Mouse (Mus musculus) MEL (cell line): Measurements from ENCODE around the gene Ctdnep1. TPM values are rescaled to one million over a fixed set of nuclear protein-coding genes. Genes with fewer than 3 reads are reported as not detected.

Experiments
- DNase-seq: peaks from one replicate; pipeline ENCODE4 v3.0.0; 2011; ENCODE audit warnings: low read depth, low spot score
- H3K27ac ChIP-seq: 2 replicates; pipeline ENCODE4 v1.5.1; 2012; ENCODE audit warnings: low read depth, mild to moderate bottlenecking, control low read depth, low read length, moderate library complexity; ENCODE audit not compliant: control insufficient read depth
- H3K27me3 ChIP-seq, 2 experiments: fragments of 150-350 bp in 1 of 2; sonication (generic) in 1 of 2; 2 replicates each; pipeline ENCODE4 v1.6.1; 2012; ENCODE audit warnings: low read length in 2 of 2, mild to moderate bottlenecking in 2 of 2, improper control_type of control experiment in 1 of 2, moderate library complexity in 1 of 2; ENCODE audit not compliant: insufficient read depth in 2 of 2, control insufficient read depth in 1 of 2
- H3K36me3 ChIP-seq, 2 experiments: 2 replicates each; pipeline ENCODE4 v1.6.1; 2012 to 2014; ENCODE audit warnings: low read length in 2 of 2, improper control_type of control experiment in 1 of 2, inconsistent platforms in 1 of 2, mild to moderate bottlenecking in 1 of 2; ENCODE audit not compliant: insufficient read depth in 2 of 2, control insufficient read depth in 1 of 2
- H3K4me1 ChIP-seq, 2 experiments: fragments of 150-350 bp in 1 of 2; sonication (generic) in 1 of 2; 2 replicates each; pipeline ENCODE4 v1.6.1; 2012; ENCODE audit warnings: low read length in 2 of 2, improper control_type of control experiment in 1 of 2, mild to moderate bottlenecking in 1 of 2; ENCODE audit not compliant: insufficient read depth in 2 of 2, control insufficient read depth in 1 of 2
- H3K4me3 ChIP-seq, 2 experiments: fragments of 150-350 bp in 1 of 2; sonication (generic) in 1 of 2; 2 replicates each; pipeline ENCODE4 v1.5.1; 2012; ENCODE audit warnings: low read depth in 2 of 2, low read length in 2 of 2, mild to moderate bottlenecking in 2 of 2, moderate library complexity in 2 of 2, control low read depth in 1 of 2, improper control_type of control experiment in 1 of 2; ENCODE audit not compliant: control insufficient read depth in 1 of 2, insufficient read depth in 1 of 2
- H3K79me2 ChIP-seq: 2 replicates; pipeline ENCODE4 v1.6.1; 2012; ENCODE audit warnings: mild to moderate bottlenecking, low read length, moderate library complexity; ENCODE audit not compliant: control insufficient read depth, poor library complexity, insufficient read depth
- H3K9ac ChIP-seq: 2 replicates; pipeline ENCODE4 v1.6.1; 2012; ENCODE audit warnings: low read depth, mild to moderate bottlenecking, control low read depth, low read length, moderate library complexity; ENCODE audit not compliant: control insufficient read depth, poor library complexity, severe bottlenecking
- H3K9me3 ChIP-seq: fragments of 150-350 bp; sonication (generic); replicated peaks from 2 replicates; pipeline ENCODE4 v1.6.1; 2012; ENCODE audit warnings: mild to moderate bottlenecking, low read length, improper control_type of control experiment, moderate library complexity; ENCODE audit not compliant: insufficient read depth
- BHLHE40 ChIP-seq: IDR thresholded peaks from 2 replicates; pipeline ENCODE4 v1.6.1; 2012; ENCODE audit warnings: low read depth, mild to moderate bottlenecking, inconsistent platforms, low read length, improper control_type of control experiment, borderline replicate concordance
- CHD1 ChIP-seq: IDR thresholded peaks from 2 replicates; pipeline ENCODE4 v1.6.1; 2012; ENCODE audit warnings: low read depth, mild to moderate bottlenecking, inconsistent platforms, low read length, improper control_type of control experiment
- CTCF ChIP-seq, 3 experiments: IDR thresholded peaks in 2 of 3; conservative IDR thresholded peaks in 1 of 3; 2 replicates each; pipeline ENCODE4 v1.5.1; 2011 to 2012; ENCODE audit warnings: low read length in 3 of 3, low read depth in 2 of 3, mild to moderate bottlenecking in 2 of 3, improper control_type of control experiment in 1 of 3, inconsistent platforms in 1 of 3, mixed read lengths in 1 of 3, moderate library complexity in 1 of 3; ENCODE audit not compliant: control insufficient read depth in 1 of 3, insufficient read depth in 1 of 3, poor library complexity in 1 of 3, severe bottlenecking in 1 of 3
- E2F4 ChIP-seq: IDR thresholded peaks from 2 replicates; pipeline ENCODE4 v1.6.1; 2011; ENCODE audit warnings: low read depth, low read length, improper control_type of control experiment, borderline replicate concordance
- ELF1 ChIP-seq: IDR thresholded peaks from 2 replicates; pipeline ENCODE4 v1.6.1; 2014; ENCODE audit warnings: low read depth, mild to moderate bottlenecking, inconsistent platforms, low read length, improper control_type of control experiment, moderate library complexity
- EP300 ChIP-seq, 2 experiments: IDR thresholded peaks; 2 replicates each; pipeline ENCODE4 v1.6.1; 2011; ENCODE audit warnings: improper control_type of control experiment in 2 of 2, low read length in 2 of 2, low read depth in 1 of 2, mild to moderate bottlenecking in 1 of 2
- ETS1 ChIP-seq: IDR thresholded peaks from 2 replicates; pipeline ENCODE4 v1.6.1; 2012; ENCODE audit warnings: low read depth, mild to moderate bottlenecking, inconsistent platforms, low read length, improper control_type of control experiment, moderate library complexity
- GATA1 ChIP-seq: IDR thresholded peaks from 2 replicates; pipeline ENCODE4 v1.6.1; 2011; ENCODE audit warnings: low read depth, low read length, improper control_type of control experiment
- HCFC1 ChIP-seq: IDR thresholded peaks from 2 replicates; pipeline ENCODE4 v1.6.1; 2012; ENCODE audit warnings: low read depth, mild to moderate bottlenecking, inconsistent platforms, low read length, improper control_type of control experiment, moderate library complexity
- JUND ChIP-seq: IDR thresholded peaks from 2 replicates; pipeline ENCODE4 v1.6.1; 2011; ENCODE audit warnings: low read depth, mild to moderate bottlenecking, improper control_type of control experiment, low read length
- KAT2A ChIP-seq: conservative IDR thresholded peaks from 2 replicates; pipeline ENCODE4 v1.6.1; 2012; ENCODE audit warnings: low read depth, low read length, improper control_type of control experiment, inconsistent platforms
- MAX ChIP-seq: IDR thresholded peaks from 2 replicates; pipeline ENCODE4 v1.6.1; 2011; ENCODE audit warnings: low read length, improper control_type of control experiment
- MAZ ChIP-seq: IDR thresholded peaks from 2 replicates; pipeline ENCODE4 v1.6.1; 2012; ENCODE audit warnings: low read depth, mild to moderate bottlenecking, inconsistent platforms, low read length, improper control_type of control experiment
- MEF2A ChIP-seq: IDR thresholded peaks from 2 replicates; pipeline ENCODE4 v1.6.1; 2014; ENCODE audit warnings: low read depth, mild to moderate bottlenecking, inconsistent platforms, low read length, improper control_type of control experiment; ENCODE audit not compliant: poor library complexity, insufficient replicate concordance, severe bottlenecking; ENCODE audit errors: extremely low read depth
- MXI1 ChIP-seq: IDR thresholded peaks from 2 replicates; pipeline ENCODE4 v1.6.1; 2011; ENCODE audit warnings: mild to moderate bottlenecking, low read depth, low read length, improper control_type of control experiment
- MYB ChIP-seq: IDR thresholded peaks from 2 replicates; pipeline ENCODE4 v1.6.1; 2011; ENCODE audit warnings: mild to moderate bottlenecking, low read depth, low read length, improper control_type of control experiment
- MYC ChIP-seq: IDR thresholded peaks from 2 replicates; pipeline ENCODE4 v1.6.1; 2011; ENCODE audit warnings: low read depth, mild to moderate bottlenecking, low read length, improper control_type of control experiment, moderate library complexity
- NELFE ChIP-seq: IDR thresholded peaks from 2 replicates; pipeline ENCODE4 v1.6.1; 2011; ENCODE audit warnings: low read depth, low read length, improper control_type of control experiment
- POLR2A ChIP-seq, 2 experiments: IDR thresholded peaks; 2 replicates each; pipeline ENCODE4 v1.6.1; 2011 to 2012; ENCODE audit warnings: low read length in 2 of 2, mild to moderate bottlenecking in 2 of 2, control low read depth in 1 of 2, improper control_type of control experiment in 1 of 2, low read depth in 1 of 2, moderate library complexity in 1 of 2; ENCODE audit not compliant: control insufficient read depth in 1 of 2, insufficient read depth in 1 of 2, poor library complexity in 1 of 2
- POLR2AphosphoS2 ChIP-seq: IDR thresholded peaks from 2 replicates; pipeline ENCODE4 v1.6.1; 2011; ENCODE audit warnings: low read length, improper control_type of control experiment
- RAD21 ChIP-seq: IDR thresholded peaks from 2 replicates; pipeline ENCODE4 v1.6.1; 2011; ENCODE audit warnings: mild to moderate bottlenecking, low read depth, low read length, improper control_type of control experiment
- TAL1 ChIP-seq: IDR thresholded peaks from 2 replicates; pipeline ENCODE4 v1.6.1; 2012; ENCODE audit warnings: mild to moderate bottlenecking, inconsistent platforms, low read length, moderate library complexity, mixed read lengths
- TBP ChIP-seq: IDR thresholded peaks from 2 replicates; pipeline ENCODE4 v1.8.0; 2011; ENCODE audit warnings: low read depth, low read length, improper control_type of control experiment
- TCF12 ChIP-seq: IDR thresholded peaks from 2 replicates; pipeline ENCODE4 v1.6.1; 2014; ENCODE audit warnings: low read depth, mild to moderate bottlenecking, inconsistent platforms, low read length, improper control_type of control experiment, moderate library complexity
- UBTF ChIP-seq: IDR thresholded peaks from 2 replicates; pipeline ENCODE4 v1.6.1; 2012; ENCODE audit warnings: low read depth, mild to moderate bottlenecking, inconsistent platforms, low read length, improper control_type of control experiment, moderate library complexity, borderline replicate concordance; ENCODE audit not compliant: insufficient read depth
- USF1 ChIP-seq: IDR thresholded peaks from 2 replicates; pipeline ENCODE4 v1.6.1; 2014; ENCODE audit warnings: low read depth, mild to moderate bottlenecking, inconsistent platforms, low read length, improper control_type of control experiment, moderate library complexity
- USF2 ChIP-seq, 2 experiments: IDR thresholded peaks; 2 replicates each; pipeline ENCODE4 v1.6.1; 2011 to 2012; ENCODE audit warnings: improper control_type of control experiment in 2 of 2, low read length in 2 of 2, borderline replicate concordance in 1 of 2, inconsistent platforms in 1 of 2, low read depth in 1 of 2, mild to moderate bottlenecking in 1 of 2; ENCODE audit not compliant: insufficient read depth in 1 of 2
- ZKSCAN1 ChIP-seq: IDR thresholded peaks from 2 replicates; pipeline ENCODE4 v1.6.1; 2012; ENCODE audit warnings: low read depth, mild to moderate bottlenecking, inconsistent platforms, low read length, improper control_type of control experiment, moderate library complexity
- ZMIZ1 ChIP-seq: IDR thresholded peaks from 2 replicates; pipeline ENCODE4 v1.6.1; 2012; ENCODE audit warnings: low read depth, mild to moderate bottlenecking, inconsistent platforms, low read length, improper control_type of control experiment, moderate library complexity
- polyA plus RNA-seq, 2 experiments: library from polyadenylated mRNA; stranded (reverse) in 1 of 2; unstranded in 1 of 2; fragments of >175 nt in 1 of 2; fragments of >200 nt in 1 of 2; gene quantifications; 2 replicates each; pipeline versions ENCODE4 v1.2.1 to v1.2.4; 2012; ENCODE audit warnings: low replicate concordance in 2 of 2, low read depth in 1 of 2; ENCODE audit not compliant: insufficient read length in 2 of 2, insufficient read depth in 1 of 2, missing spikeins in 1 of 2
- total RNA-seq: library from RNA; depleted of rRNA; stranded (reverse); fragments of 300-350 nt; gene quantifications from 2 replicates; pipeline ENCODE4 v1.2.3, GENCODE M21; 2012

The Ctdnep1 gene
- total and polyA plus RNA-seq, 3 experiments, result 47.3 to 133 TPM; not detected in 1

- H3K4me3 ChIP-seq, result no peak overlapping the region
- TF ChIP-seq JUND (no peak), HCFC1 (no peak), POLR2AphosphoS2 (no peak), MAX (no peak), MYC (no peak), GATA1 (no peak), E2F4 (no peak), USF1 (no peak), MAZ (no peak)
- H3K36me3 ChIP-seq, result peaks cover 2 to 14% of the 10 kb centered on the region in 2 experiments; a peak in 3 of 4 replicates
- no peak for DNase-seq
- H3K27ac ChIP-seq, result no peak overlapping the region
- H3K9ac ChIP-seq, result no peak overlapping the region
- peaks cover 15% of the 10 kb centered on the region for H3K79me2 ChIP-seq
- H3K27me3 ChIP-seq, result no peaks in the 10 kb centered on the region
- H3K9me3 ChIP-seq, result no peaks in the 10 kb centered on the region
- peaks cover 0 to 14% of the 10 kb centered on the region in 2 experiments; a peak in 2 of 4 replicates for H3K4me1 ChIP-seq
These were observed 9.0 kb downstream of the Ctdnep1 start for GRCm38 (mm10) chr11:69989949-69990348.

GRCm38 (mm10) chr11:69990850-69991691 is 10.1 kb downstream of the Ctdnep1 start, which contains the start of gene Gabarap:
Gene Gabarap, plus strand, starts transcription at chr11:69991143.
- DNase-seq, result peak; percentile 100
- peak within 1 kb of the TSS; percentile 97 for H3K27ac ChIP-seq
- peak within 1 kb of the TSS; percentile 86 for H3K9ac ChIP-seq
- peak within 1 kb of the TSS; percentile 48 to 83 for H3K4me3 ChIP-seq
- H3K27me3 ChIP-seq, result no peaks in the 10 kb centered on the region
- H3K36me3 ChIP-seq, result peaks cover 0 to 16% of the 10 kb centered on the region in 2 experiments; a peak in 2 of 4 replicates
- peaks cover 0 to 14% of the 10 kb centered on the region in 2 experiments; a peak in 2 of 4 replicates for H3K4me1 ChIP-seq
- H3K79me2 ChIP-seq, result peaks cover 18% of the 10 kb centered on the region
- H3K9me3 ChIP-seq, result no peaks in the 10 kb centered on the region
- TF ChIP-seq POLR2AphosphoS2, result peak; percentile 99
- peak; percentile 86 for TF ChIP-seq HCFC1
- peak; percentile 94 for TF ChIP-seq MXI1
- peak; percentile 81; the same call in 1 of the 2 replicates for TF ChIP-seq ETS1
- no peak for TF ChIP-seq UBTF
- no peak for TF ChIP-seq RAD21
- peak; percentile 83 to 97 for TF ChIP-seq USF2 (IDR thresholded peaks at IDR 0.05; ENCODE audit: borderline replicate concordance in 1 of 2, insufficient read depth in 1 of 2, low read depth in 1 of 2, low read length in 2 of 2)
- peak; percentile 37; the same call in 1 of the 2 replicates for TF ChIP-seq MYB
- TF ChIP-seq CHD1, result no peak
- no peak for TF ChIP-seq MEF2A
- no peak for TF ChIP-seq E2F4
- TF ChIP-seq KAT2A, result peak; percentile 88
- TF ChIP-seq MAX, result peak; percentile 98
- peak; percentile 95 for TF ChIP-seq BHLHE40
- no peak for TF ChIP-seq ZKSCAN1
- 0 out of 2 replicates have a peak, but pooled peaks have one; percentile 47 for TF ChIP-seq TCF12
- TF ChIP-seq CTCF (IDR thresholded peaks at IDR 0.05 in 2 of 3, conservative IDR thresholded peaks at IDR 0.05 in 1 of 3; ENCODE audit: control insufficient read depth in 1 of 3, insufficient read depth in 1 of 3, low read depth in 2 of 3, low read length in 3 of 3, poor library complexity in 1 of 3, severe bottlenecking in 1 of 3), result 0 out of 6 replicates have a peak, but pooled peaks of 1 of the 3 experiments have one; percentile 0
- TF ChIP-seq TAL1, result peak; percentile 23; the same call in 1 of the 2 replicates
- TF ChIP-seq ELF1, result peak; percentile 73
- TF ChIP-seq NELFE, result no peak; the same call in 1 of the 2 replicates
- peak; percentile 81 for TF ChIP-seq TBP
- peak; percentile 80; the same call in 1 of the 2 replicates for TF ChIP-seq ZMIZ1
- TF ChIP-seq EP300 (IDR thresholded peaks at IDR 0.05; ENCODE audit: low read depth in 1 of 2, low read length in 2 of 2), result peak in 1 of 2 experiments; percentile 54; a peak in 2 of 4 replicates
- TF ChIP-seq POLR2A (IDR thresholded peaks at IDR 0.05; ENCODE audit: control insufficient read depth in 1 of 2, insufficient read depth in 1 of 2, low read depth in 1 of 2, low read length in 2 of 2, poor library complexity in 1 of 2), result peak in 1 of 2 experiments; percentile 74; a peak in 2 of 4 replicates
